Mouse (Mus musculus) cortical plate, adult 2 months (tissue): Measurements from ENCODE around the gene Ank3. TPM values are rescaled to one million over a fixed set of nuclear protein-coding genes. Genes with fewer than 3 reads are reported as not detected.
A peak's percentile ranks its signal among the peaks of the same experiment; 100 is the strongest.
"Not testable (repeated sequence)": the region's sequence is repeated elsewhere in the genome, so short reads cannot be mapped to it uniquely, and the experiment has no call there.

Source experiments
- H3K27ac ChIP-seq: fragments of 200-500 bp; 2 replicates; pipeline ENCODE4 v1.5.1; 2012; ENCODE audit warnings: low read length, control low read depth, inconsistent platforms; ENCODE audit not compliant: insufficient read depth
- H3K4me1 ChIP-seq: fragments of 200-500 bp; 2 replicates; pipeline ENCODE4 v1.6.1; 2011; ENCODE audit warnings: low read length; ENCODE audit not compliant: control insufficient read depth, insufficient read depth
- H3K4me3 ChIP-seq: fragments of 200-500 bp; 2 replicates; pipeline ENCODE4 v1.5.1; 2011; ENCODE audit warnings: mild to moderate bottlenecking, low read length, control low read depth; ENCODE audit not compliant: insufficient read depth
- CTCF ChIP-seq: fragments of 200-500 bp; IDR thresholded peaks from 2 replicates; pipeline ENCODE4 v1.5.1; 2011; ENCODE audit warnings: mild to moderate bottlenecking, control low read depth, low read length; ENCODE audit not compliant: insufficient read depth; ENCODE audit errors: extremely low read depth
- POLR2A ChIP-seq: fragments of 200-500 bp; IDR thresholded peaks from 2 replicates; pipeline ENCODE4 v1.6.1; 2011; ENCODE audit warnings: mild to moderate bottlenecking, low read length, control low read depth; ENCODE audit not compliant: insufficient read depth; ENCODE audit errors: extremely low read depth
- polyA plus RNA-seq: library from polyadenylated mRNA; depleted of rRNA; stranded (reverse); fragments of >200 nt; gene quantifications from 2 replicates; pipeline ENCODE4 v1.2.3, GENCODE M21; 2012; rRNA removed

Ank3 gene
- polyA plus RNA-seq, result 187 and 188 TPM in 2 replicates

DNA sequence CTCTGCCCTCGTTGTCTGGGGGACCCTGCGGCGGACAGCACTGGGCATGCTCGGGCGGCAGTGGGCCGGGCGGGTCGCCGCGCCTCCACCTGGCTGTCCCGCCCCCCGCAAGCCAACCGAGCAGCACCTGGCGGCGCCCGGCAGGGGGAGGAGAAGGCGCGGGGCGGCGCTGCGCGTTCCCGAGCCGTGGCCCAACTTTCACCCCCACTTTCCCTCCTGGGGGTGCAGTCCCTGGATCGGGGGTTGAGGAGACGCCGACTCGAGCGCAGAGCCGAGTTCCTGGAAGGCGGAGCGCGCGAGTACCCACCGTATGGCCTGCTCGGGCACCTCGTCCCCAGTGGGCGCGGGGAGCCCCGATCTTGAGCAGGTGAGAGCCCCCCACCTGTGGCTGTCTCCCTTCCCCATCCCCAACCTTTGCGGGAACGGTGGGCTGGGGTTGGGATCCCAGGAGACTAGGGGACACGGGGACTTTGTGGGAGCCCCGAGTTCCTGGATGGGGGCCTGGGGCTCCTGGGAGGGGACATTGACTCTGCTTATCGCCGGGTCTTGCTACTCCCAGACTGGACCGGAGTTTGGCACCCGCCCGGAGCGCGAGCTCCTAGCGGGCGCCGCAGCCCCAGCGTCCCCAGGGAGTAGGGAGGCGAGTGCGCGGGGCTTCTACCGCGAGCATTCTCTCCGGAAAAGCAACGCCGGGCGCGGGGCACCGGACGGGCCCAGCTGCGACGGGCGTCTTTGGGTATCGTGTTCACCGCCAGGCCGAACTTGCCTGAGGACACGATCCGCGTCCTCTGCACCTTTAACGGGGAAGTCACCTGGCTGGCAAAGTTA is at the start of gene Ank3:
Gene Ank3, plus strand, starts transcription at position 11 of the 828 bp plus-strand sequence.
- H3K4me3 ChIP-seq, result peak within 1 kb of the TSS; percentile 19
- peaks cover 2% of the 10 kb centered on the region for H3K4me1 ChIP-seq
- H3K27ac ChIP-seq, result no peak within 1 kb of the TSS
- TF ChIP-seq CTCF, result no peak
- no peak for TF ChIP-seq POLR2A

DNA sequence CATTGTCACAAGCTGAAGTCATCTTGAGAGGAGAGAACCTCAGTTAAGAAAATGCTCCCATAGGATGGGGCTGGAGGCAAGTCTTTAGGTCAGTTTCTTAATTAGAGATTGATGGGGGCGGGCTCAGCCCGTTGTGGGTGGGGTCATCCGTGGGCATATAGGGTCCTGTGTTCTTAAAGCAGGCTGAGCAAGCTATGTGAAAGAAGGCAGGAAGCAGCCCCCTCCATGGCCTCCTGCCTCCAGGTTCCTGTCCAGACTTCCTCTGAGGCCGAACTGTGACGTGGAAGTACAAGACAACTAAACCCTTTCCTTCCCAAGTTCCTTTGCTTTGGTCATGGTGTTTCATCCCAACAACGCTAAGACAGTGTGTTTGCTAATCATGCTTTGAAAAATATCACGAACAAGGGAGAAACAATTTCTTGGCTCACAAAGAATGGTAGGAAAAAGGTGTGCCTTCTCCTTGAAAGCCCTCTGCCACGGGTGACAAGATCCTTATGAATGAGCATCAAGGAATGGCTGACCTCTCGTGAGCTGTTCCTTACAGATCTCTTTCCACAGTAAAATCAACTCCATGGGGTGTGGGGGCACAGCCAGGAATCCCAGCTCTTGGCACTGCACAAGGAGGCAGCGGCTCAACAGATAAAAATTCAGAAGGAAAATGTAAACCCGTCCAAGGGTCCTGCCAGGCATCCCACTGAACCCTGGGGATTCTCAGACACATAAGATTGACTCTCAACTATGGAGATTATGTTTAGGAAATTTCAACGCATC is 47.3 kb upstream of the Ank3 start:
- no peak for TF ChIP-seq CTCF
- no peak for TF ChIP-seq POLR2A
- H3K27ac ChIP-seq, result no peak overlapping the region
- no peak overlapping the region for H3K4me3 ChIP-seq
- no peaks in the 10 kb centered on the region for H3K4me1 ChIP-seq

DNA sequence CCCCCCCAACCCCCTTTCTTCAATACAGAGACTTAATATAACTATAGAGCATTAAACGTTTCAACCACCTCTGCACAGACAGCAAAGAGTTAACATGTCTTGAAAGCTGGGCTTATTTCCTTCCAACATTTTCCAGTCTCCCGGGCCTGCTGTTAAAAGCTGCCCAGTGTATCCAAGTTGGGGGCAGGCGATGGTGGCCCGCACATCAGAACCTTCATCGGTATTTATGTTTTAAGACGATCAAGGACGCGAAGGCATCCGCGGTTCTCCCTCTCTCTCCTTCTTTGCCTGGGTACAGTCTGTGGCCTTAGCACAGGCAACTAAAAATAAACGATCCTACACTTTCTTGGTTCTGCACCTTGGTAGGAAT is 46.7 kb upstream of the Ank3 start:
- TF ChIP-seq POLR2A, result no peak
- no peak for TF ChIP-seq CTCF
- Histone ChIP-seq H3K4me1 (no peaks in the 10 kb centered on the region), H3K4me3 (no peak overlapping the region; the same call in 1 of the 2 replicates), H3K27ac (no peak overlapping the region)

DNA sequence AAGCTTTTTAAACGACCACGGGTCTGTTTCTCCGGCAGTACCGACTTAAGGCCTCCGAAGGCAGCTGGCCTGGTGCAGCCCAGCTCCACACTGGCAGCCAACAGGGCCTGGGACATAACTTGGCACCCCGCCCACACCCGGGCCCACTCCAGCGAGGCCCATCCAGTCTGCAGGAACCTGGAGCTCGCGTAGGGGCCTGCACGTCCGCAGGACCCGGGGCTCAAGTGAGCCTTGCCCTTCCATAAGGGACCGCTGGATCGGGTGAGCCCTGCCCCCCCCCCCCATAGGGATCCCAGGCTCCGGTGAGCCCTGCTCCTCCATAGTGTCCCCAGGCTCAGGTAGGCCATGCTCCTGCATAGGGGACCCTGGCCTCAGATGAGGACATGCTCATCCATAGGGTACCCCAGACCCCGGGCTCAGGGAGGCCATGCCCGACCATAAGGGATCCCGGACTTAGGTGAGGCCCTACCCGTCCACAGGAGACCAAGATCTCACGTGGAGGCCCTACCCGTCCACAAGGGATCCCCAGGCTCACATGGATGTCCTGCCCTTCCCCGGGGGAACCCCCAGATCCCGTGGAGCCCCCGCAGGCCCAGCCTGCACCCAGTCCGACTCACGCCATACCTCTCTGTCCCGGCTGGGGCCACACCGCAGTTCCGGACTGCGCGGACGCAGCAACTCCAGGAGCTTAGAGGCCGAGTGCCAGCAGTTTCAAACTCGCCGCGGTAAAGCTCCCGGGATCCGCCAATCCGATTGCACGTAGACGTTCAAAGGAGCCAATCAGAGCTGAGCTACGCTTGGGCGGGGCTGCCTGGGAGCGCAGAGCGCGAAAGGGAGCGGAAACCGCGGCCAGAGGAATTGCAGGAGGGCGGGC is 46.1 kb upstream of the Ank3 start, which contains the start of gene Cdk1:
Gene Cdk1, minus strand, starts transcription at position 727 of the 874 bp plus-strand sequence.
- Histone ChIP-seq H3K27ac (no peak within 1 kb of the TSS), H3K4me3 (no peak within 1 kb of the TSS; the same call in 1 of the 2 replicates), H3K4me1 (no peaks in the 10 kb centered on the region)
- no peak for TF ChIP-seq CTCF
- TF ChIP-seq POLR2A, result no peak

DNA sequence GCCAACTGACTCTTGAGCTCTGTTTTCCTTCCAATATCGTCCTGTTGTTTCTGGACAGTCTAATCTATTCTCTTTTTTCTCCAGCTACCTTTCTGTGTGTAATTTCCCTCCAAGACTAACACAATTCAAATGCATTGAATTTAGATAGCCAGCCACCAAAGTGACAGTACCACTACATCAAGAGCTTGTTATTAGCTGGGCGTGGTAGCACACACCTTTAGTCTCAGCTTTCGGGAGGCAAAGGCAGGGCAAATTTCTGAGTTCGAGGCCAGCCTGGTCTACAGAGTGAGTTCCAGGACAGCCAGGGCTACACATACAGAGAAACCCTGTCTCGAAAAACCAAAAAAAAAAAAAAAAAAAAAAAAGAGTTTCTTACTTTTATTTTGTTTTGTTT is 45.5 kb upstream of the Ank3 start:
- H3K27ac ChIP-seq, H3K4me1 ChIP-seq, H3K4me3 ChIP-seq: not testable (repeated sequence)

- no peak for TF ChIP-seq POLR2A
- no peak for TF ChIP-seq CTCF
- Histone ChIP-seq H3K4me3 (no peak overlapping the region), H3K4me1 (no peaks in the 10 kb centered on the region), H3K27ac (no peak overlapping the region)
Measured at GRCm38 (mm10) chr10:69359666-69360065, 38.9 kb upstream of the Ank3 start.

- Histone ChIP-seq H3K27ac (no peak overlapping the region), H3K4me1 (no peaks in the 10 kb centered on the region), H3K4me3 (no peak overlapping the region)
- TF ChIP-seq POLR2A (no peak), CTCF (no peak)
Measured at GRCm38 (mm10) chr10:69366208-69366607, 32.4 kb upstream of the Ank3 start.

- no peak for TF ChIP-seq CTCF
Measured at GRCm38 (mm10) chr10:69366877-69367387, 31.6 kb upstream of the Ank3 start.

GRCm38 (mm10) chr10:69369321-69369720 is 29.3 kb upstream of the Ank3 start:
- TF ChIP-seq CTCF (no peak), POLR2A (no peak)

More at GRCm38 (mm10) chr10:69366877-69367387, 31.6 kb upstream of the Ank3 start:
- H3K4me3 ChIP-seq, result no peak overlapping the region
- no peaks in the 10 kb centered on the region for H3K4me1 ChIP-seq
- H3K27ac ChIP-seq, result no peak overlapping the region

DNA sequence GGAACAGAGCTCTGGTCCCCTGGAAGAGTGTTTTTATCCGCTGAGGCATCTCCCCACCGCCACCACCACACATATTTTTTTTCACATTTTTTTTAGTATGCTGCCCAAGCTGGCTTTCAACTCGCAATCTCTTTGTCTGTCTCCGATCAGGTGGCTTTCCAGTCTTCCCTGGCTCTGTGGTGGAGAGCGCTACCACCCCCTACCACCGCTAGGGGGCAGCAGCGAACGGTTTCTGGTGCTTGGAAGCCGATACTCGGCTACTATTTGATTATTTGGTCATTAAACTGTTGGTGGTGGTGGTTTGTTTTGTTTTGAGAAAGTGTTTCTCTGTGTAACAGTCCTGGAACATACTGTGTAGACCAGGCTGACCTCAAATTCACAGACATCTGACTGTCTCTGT is 27.1 kb upstream of the Ank3 start:
- Histone ChIP-seq H3K27ac (no peak overlapping the region), H3K4me3 (no peak overlapping the region), H3K4me1 (no peaks in the 10 kb centered on the region)
- TF ChIP-seq CTCF (peak; percentile 68), POLR2A (no peak)

More at GRCm38 (mm10) chr10:69369321-69369720, 29.3 kb upstream of the Ank3 start:
- Histone ChIP-seq H3K4me3 (no peak overlapping the region), H3K27ac (no peak overlapping the region), H3K4me1 (no peaks in the 10 kb centered on the region)
